Mouse (Mus musculus): Measurements from ENCODE around the gene Ankrd11.

Gene Ankrd11

DNA sequence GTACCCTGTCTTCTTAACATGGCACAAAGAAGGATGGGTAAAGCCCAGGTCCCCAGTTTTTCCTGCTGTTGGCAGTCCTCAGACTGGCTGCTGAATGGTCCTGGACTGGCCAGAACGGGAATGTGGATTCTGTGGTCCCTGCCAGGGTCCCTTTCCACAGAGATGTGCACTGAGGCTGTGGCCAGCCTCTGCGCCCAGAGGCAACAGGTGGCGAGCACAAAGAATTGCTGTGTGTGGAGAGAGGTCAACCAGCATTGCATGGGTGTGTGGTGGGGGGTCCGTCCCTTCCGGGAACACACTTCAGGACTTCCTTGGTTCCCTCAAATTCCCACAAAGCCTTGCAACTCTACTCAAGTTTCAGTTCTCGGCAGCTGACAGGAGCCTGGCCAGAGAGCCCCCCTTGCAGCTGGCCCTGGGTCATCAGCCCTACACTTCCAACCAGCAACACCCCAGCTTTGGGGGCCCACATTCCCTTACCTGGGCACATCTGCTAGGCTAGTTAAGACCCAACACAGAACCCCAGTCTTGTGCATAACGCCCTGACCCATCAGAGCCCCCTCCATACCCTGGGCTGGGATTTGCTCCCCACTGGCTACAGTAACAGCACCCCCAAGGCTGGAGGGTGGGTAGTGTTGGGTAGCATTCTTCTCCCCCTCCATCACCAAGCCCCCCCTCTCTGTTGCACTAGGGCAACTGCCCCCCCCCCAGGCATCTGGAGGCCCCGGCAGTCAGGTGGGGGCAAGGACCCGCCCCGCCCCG, 192.7 kb downstream of the Ankrd11 start:
- peak; percentile 20 for DNase-seq (ENCODE audit: low read depth, low spot score)

DNA sequence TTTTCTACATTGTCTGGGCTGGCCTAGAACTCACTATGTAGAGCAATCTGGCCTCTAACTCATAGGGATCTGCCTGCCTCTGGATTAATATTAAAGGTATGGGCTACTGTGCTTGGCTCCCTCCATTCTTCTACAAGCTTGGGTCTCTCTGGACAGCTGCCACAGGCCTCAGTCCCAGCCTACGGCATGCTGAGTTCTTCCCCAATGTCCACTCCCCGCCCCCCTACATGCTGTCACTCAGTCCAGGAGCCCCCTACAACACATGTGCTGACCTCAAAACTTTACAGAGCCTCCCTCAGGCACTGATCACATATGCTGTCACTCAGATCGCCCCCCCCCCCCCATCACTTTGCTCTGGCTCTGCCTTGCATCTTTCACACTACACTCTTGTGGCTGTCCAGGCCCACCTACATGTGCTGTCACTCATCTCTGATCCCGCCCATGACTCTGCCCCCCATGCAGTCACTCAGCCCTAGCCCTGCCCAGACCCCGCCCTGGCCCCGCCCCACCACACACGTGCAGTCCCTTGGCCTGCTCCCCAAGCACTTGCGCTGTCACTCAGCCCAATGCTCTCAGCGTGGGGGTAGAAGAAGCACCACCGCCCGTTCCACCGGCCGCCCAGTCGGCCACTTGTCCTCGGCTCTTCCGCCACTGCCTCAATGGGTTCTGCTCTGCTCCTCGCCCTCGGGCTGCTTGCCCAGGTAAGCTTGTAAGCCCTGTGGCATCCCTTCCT, 194.1 kb downstream of the Ankrd11 start, which contains the start of gene Cdh15:
Cdh15 (plus strand) TSS at position 138 of the 733 bp plus-strand sequence.
- DNase-seq (ENCODE audit: low read depth, low spot score): peak; percentile 76

DNA sequence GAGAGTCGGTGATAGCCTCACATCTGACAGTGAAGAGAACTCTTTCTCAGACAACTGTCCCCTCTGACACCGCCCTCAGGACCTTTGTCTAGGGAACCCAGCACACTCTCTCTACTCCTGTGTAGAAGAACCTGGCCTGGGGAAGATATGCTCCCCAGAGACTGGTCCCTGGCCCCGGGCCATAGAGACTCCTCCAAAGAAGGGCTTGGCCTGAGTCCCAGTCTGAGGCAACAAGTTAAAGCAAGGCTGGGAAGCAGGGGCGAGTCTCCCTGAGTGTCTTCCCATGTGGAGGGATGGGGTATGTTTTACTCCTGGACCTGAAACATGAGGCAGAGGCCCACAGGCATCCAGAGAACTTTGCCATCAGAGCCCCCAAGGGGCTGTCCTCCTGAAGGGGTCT, 196.4 kb downstream of the Ankrd11 start:
- no peak for DNase-seq (ENCODE audit: low read depth, low spot score)

DNA sequence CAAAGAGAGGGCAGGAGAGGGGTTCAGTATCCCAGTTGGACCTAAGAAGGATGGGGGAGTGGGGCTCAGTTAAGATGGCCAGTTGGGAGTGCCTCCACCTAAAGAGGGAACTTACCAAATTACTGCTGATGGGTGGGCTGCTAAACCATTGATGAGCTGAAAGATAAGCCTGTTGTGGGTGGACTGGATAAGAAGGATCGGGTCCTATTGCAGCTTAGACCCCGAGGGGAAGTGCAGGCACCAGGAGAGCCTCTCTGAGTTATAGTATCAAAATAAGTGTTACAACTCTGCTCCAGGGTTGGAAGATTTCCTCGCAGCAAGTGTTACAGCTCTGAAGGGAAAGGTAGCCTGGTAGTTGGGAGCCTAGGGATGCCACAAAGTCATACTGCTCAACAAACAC, 197.9 kb downstream of the Ankrd11 start:
- DNase-seq (ENCODE audit: low read depth, low spot score): no peak

DNA sequence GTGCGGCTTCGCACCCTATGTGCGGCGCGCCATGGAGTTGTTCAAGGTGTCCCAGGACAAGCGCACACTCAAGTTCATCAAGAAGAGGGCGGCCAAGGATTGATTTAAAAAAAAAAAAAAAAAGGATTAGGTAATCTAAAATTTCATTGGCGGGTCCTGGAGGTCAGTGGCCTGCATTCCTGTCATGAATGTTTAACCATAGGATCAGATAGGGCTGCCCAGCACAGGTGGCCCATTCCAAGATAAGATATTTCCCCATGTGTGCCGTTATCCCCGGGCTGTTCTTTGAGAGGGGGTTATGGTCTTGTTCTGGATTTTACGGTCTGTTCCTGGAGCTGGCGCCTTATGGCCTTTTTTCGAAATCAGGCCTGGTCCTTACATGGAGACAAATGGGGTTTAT, 205.4 kb downstream of the Ankrd11 start:
- DNase-seq (ENCODE audit: low read depth, low spot score): no peak

DNA sequence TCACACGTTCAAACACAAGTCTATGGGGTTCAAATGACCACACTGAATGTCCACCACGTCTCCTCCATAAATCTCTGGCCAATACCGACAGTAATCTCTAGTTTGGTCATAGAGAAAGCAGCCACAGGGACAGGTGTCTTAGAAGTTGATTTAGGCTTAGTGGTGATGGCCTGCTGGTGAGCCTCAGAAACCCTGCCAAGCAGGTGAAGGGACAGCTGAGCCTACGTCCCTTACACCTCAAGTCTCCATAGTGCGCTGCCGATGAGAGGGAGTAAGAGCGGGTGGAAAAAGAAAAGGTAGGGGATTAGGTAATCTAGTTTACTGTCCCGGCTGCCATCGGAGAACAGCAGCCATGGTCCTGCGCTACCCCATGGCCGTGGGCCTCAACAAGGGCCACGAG, 205.9 kb downstream of the Ankrd11 start:
- DNase-seq (ENCODE audit: low read depth, low spot score): no peak

DNA sequence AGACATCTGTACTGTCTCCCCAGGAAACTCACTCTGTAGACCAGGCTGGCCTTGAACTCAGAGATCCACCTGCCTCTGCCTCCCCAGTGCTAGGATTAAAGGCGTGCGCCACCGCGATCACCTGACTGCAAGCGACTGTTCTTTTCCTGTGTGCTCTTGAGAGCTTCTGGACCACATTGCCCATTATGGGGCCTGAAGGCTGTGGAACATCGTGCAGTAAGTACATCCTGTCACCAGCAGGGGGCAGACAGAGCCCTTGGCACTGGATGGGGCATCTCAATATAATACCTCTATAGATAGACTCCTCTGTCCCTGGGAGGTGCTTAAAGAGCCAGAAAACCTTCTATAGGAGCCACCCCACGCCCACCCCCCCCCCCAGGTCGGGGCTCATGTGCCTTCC, 207.1 kb downstream of the Ankrd11 start:
- DNase-seq (ENCODE audit: low read depth, low spot score): peak; percentile 86

DNA sequence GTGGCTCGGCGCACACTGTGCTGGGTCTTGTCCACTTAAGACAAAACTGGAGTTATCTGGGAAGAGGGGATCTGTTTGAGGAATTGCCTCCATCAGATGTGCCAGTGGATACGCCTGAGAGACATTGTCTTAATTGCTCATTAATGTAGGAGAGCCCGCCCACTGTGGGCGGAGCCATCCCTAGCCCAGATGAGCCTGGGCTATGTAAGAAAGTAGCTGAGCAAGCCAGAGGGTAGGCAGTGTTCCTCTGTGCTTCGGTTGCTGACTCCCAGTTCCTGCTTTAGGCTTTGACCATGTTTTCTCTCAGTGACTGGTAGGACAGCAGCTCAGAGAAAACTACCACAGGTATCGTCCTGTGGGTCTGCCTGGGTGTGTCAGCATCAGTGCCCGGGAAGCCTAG, 207.7 kb downstream of the Ankrd11 start:
- no peak for DNase-seq (ENCODE audit: low read depth, low spot score)
